Mouse (Mus musculus): ENCODE measurements at regions not wholly inside any gene's neighbourhood (a gene's known extent, or its start where the extent isn't known, plus 50 kb on each side); places are given as distances from the start of the nearest gene placed in this dataset.

GRCm38 (mm10) chr4:153321085-153321484, 161.5 kb downstream of the Ajap1 start:
- Histone ChIP-seq H3K27me3 (replicated peaks; ENCODE audit: control insufficient read depth, insufficient read depth, low read length) (no peaks in the 10 kb centered on the region), H3K27ac (ENCODE audit: low read depth, low read length) (no peak overlapping the region), H3K4me3 (ENCODE audit: low read depth, low read length) (no peak overlapping the region), H3K4me1 (ENCODE audit: control insufficient read depth, insufficient read depth, low read length) (no peaks in the 10 kb centered on the region), H3K36me3 (ENCODE audit: control insufficient read depth, insufficient read depth, low read length) (no peaks in the 10 kb centered on the region), H3K9me3 (replicated peaks; ENCODE audit: control insufficient read depth, low read length) (0 out of 2 replicates have a peak, but pooled peaks cover 4% of the 10 kb centered on the region), H3K4me2 (ENCODE audit: low read length) (no peak overlapping the region), H3K9ac (ENCODE audit: low read length) (no peak overlapping the region)
- ATAC-seq: no peak
- peak; percentile 61 for DNase-seq (ENCODE audit: low spot score)
- 58% methylated on average over 10 of the region's 10 CpGs for WGBS

GRCm38 (mm10) chr4:153320602-153321001, 162.0 kb downstream of the Ajap1 start:
- DNase-seq (ENCODE audit: low spot score): no peak

GRCm38 (mm10) chr4:153316964-153317724, 165.5 kb downstream of the Ajap1 start:
- H3K9me3 ChIP-seq (replicated peaks; ENCODE audit: control insufficient read depth, low read length): 0 out of 2 replicates have a peak, but pooled peaks cover 4% of the 10 kb centered on the region
- no peaks in the 10 kb centered on the region for H3K27me3 ChIP-seq (replicated peaks; ENCODE audit: control insufficient read depth, insufficient read depth, low read length)
- H3K9ac ChIP-seq (ENCODE audit: low read length): no peak overlapping the region
- no peak overlapping the region for H3K27ac ChIP-seq (ENCODE audit: low read depth, low read length)
- H3K4me3 ChIP-seq (ENCODE audit: low read depth, low read length): no peak overlapping the region
- no peaks in the 10 kb centered on the region for H3K4me1 ChIP-seq (ENCODE audit: control insufficient read depth, insufficient read depth, low read length)
- ATAC-seq: no peak
- 84% methylated on average over 16 of the region's 16 CpGs for WGBS
- no peaks in the 10 kb centered on the region for H3K36me3 ChIP-seq (ENCODE audit: control insufficient read depth, insufficient read depth, low read length)
- no peak overlapping the region for H3K4me2 ChIP-seq (ENCODE audit: low read length)
- no peak for DNase-seq (ENCODE audit: low spot score)

More at GRCm38 (mm10) chr4:153320602-153321001, 162.0 kb downstream of the Ajap1 start:
- Histone ChIP-seq H3K4me3 (ENCODE audit: low read depth, low read length) (no peak overlapping the region), H3K9ac (ENCODE audit: low read length) (no peak overlapping the region), H3K4me2 (ENCODE audit: low read length) (no peak overlapping the region), H3K27ac (ENCODE audit: low read depth, low read length) (no peak overlapping the region), H3K9me3 (replicated peaks; ENCODE audit: control insufficient read depth, low read length) (0 out of 2 replicates have a peak, but pooled peaks cover 4% of the 10 kb centered on the region), H3K27me3 (replicated peaks; ENCODE audit: control insufficient read depth, insufficient read depth, low read length) (no peaks in the 10 kb centered on the region), H3K36me3 (ENCODE audit: control insufficient read depth, insufficient read depth, low read length) (no peaks in the 10 kb centered on the region), H3K4me1 (ENCODE audit: control insufficient read depth, insufficient read depth, low read length) (no peaks in the 10 kb centered on the region)
- no peak for ATAC-seq
- 53% methylated on average over 9 of the region's 9 CpGs for WGBS

- no peak overlapping the region for H3K4me3 ChIP-seq (ENCODE audit: low read depth, low read length)
- H3K4me1 ChIP-seq (ENCODE audit: control insufficient read depth, insufficient read depth, low read length): no peaks in the 10 kb centered on the region
- H3K4me2 ChIP-seq (ENCODE audit: low read length): no peak overlapping the region
- 0 out of 2 replicates have a peak, but pooled peaks cover 4% of the 10 kb centered on the region for H3K9me3 ChIP-seq (replicated peaks; ENCODE audit: control insufficient read depth, low read length)
- 77% methylated on average over 4 of the region's 4 CpGs for WGBS
- DNase-seq (ENCODE audit: low spot score) (no peak), ATAC-seq (no peak)
- H3K27ac ChIP-seq (ENCODE audit: low read depth, low read length): no peak overlapping the region
- no peak overlapping the region for H3K9ac ChIP-seq (ENCODE audit: low read length)
- H3K27me3 ChIP-seq (replicated peaks; ENCODE audit: control insufficient read depth, insufficient read depth, low read length): no peaks in the 10 kb centered on the region
- H3K36me3 ChIP-seq (ENCODE audit: control insufficient read depth, insufficient read depth, low read length): no peaks in the 10 kb centered on the region
These were observed 166.1 kb downstream of the Ajap1 start for GRCm38 (mm10) chr4:153316519-153316918.

DNA sequence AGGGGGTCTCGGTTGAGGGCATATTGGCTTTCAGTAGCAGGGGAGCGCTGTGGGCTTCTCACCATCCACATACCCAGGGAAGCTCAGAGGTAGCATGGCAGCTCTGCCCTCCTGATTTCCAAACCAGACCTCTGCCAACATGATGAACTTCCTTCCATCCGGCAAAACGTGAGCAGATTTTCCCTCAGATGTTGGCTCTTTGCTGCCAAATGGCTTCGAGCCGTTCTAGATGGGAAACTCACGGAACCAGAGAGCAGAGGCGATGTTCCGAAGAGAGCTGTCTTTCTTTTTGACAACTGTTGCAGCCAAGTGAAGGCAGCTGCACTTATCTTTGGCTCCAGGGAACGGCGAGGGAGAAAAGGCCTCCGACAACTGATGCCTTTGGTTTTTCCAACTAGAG, 168.7 kb downstream of the Ajap1 start:
- H3K36me3 ChIP-seq (ENCODE audit: control insufficient read depth, insufficient read depth, low read length): no peaks in the 10 kb centered on the region
- DNase-seq (ENCODE audit: low spot score) (no peak), ATAC-seq (no peak)
- no peak overlapping the region for H3K4me3 ChIP-seq (ENCODE audit: low read depth, low read length)
- H3K27me3 ChIP-seq (replicated peaks; ENCODE audit: control insufficient read depth, insufficient read depth, low read length): no peaks in the 10 kb centered on the region
- H3K9me3 ChIP-seq (replicated peaks; ENCODE audit: control insufficient read depth, low read length): 0 out of 2 replicates have a peak, but pooled peaks cover 4% of the 10 kb centered on the region
- H3K27ac ChIP-seq (ENCODE audit: low read depth, low read length): no peak overlapping the region
- WGBS: 82% methylated on average over 12 of the region's 12 CpGs
- H3K9ac ChIP-seq (ENCODE audit: low read length): no peak overlapping the region
- no peaks in the 10 kb centered on the region for H3K4me1 ChIP-seq (ENCODE audit: control insufficient read depth, insufficient read depth, low read length)
- no peak overlapping the region for H3K4me2 ChIP-seq (ENCODE audit: low read length)

DNA sequence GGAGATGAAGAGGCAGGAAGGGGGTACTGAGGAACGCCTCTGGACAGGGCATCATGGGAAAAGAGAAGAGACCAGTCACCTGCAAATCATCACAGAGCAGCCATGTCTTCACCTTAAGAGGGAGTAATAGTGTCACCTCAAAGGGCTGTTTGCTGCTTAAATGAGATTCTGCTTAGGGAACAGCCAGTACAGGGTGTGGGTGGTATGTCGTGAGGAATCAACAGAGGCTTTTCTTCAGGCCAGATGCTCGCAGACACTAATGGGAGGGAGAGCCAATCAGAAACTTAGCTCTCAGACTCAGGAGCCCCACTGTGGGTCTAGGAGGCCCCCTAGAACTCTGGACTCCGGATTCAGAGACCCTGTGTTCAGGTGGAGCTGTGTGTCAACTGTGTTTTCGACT, 171.0 kb downstream of the Ajap1 start:
- Histone ChIP-seq H3K27ac (ENCODE audit: low read depth, low read length) (no peak overlapping the region), H3K9me3 (replicated peaks; ENCODE audit: control insufficient read depth, low read length) (no peaks in the 10 kb centered on the region), H3K36me3 (ENCODE audit: control insufficient read depth, insufficient read depth, low read length) (no peaks in the 10 kb centered on the region), H3K4me3 (ENCODE audit: low read depth, low read length) (no peak overlapping the region), H3K4me1 (ENCODE audit: control insufficient read depth, insufficient read depth, low read length) (no peaks in the 10 kb centered on the region), H3K27me3 (replicated peaks; ENCODE audit: control insufficient read depth, insufficient read depth, low read length) (no peaks in the 10 kb centered on the region), H3K9ac (ENCODE audit: low read length) (no peak overlapping the region), H3K4me2 (ENCODE audit: low read length) (no peak overlapping the region)
- WGBS: 54% methylated on average over 5 of the region's 5 CpGs
- DNase-seq (ENCODE audit: low spot score): no peak
- ATAC-seq: no peak

GRCm38 (mm10) chr4:153310641-153311040, 172.0 kb downstream of the Ajap1 start:
- no peaks in the 10 kb centered on the region for H3K36me3 ChIP-seq (ENCODE audit: control insufficient read depth, insufficient read depth, low read length)
- no peak overlapping the region for H3K4me2 ChIP-seq (ENCODE audit: low read length)
- no peak overlapping the region for H3K9ac ChIP-seq (ENCODE audit: low read length)
- H3K9me3 ChIP-seq (replicated peaks; ENCODE audit: control insufficient read depth, low read length): no peaks in the 10 kb centered on the region
- no peaks in the 10 kb centered on the region for H3K27me3 ChIP-seq (replicated peaks; ENCODE audit: control insufficient read depth, insufficient read depth, low read length)
- H3K4me3 ChIP-seq (ENCODE audit: low read depth, low read length): no peak overlapping the region
- no peak overlapping the region for H3K27ac ChIP-seq (ENCODE audit: low read depth, low read length)
- WGBS: 58% methylated on average over 2 of the region's 2 CpGs
- H3K4me1 ChIP-seq (ENCODE audit: control insufficient read depth, insufficient read depth, low read length): no peaks in the 10 kb centered on the region
- ATAC-seq: no peak
- no peak for DNase-seq (ENCODE audit: low spot score)

DNA sequence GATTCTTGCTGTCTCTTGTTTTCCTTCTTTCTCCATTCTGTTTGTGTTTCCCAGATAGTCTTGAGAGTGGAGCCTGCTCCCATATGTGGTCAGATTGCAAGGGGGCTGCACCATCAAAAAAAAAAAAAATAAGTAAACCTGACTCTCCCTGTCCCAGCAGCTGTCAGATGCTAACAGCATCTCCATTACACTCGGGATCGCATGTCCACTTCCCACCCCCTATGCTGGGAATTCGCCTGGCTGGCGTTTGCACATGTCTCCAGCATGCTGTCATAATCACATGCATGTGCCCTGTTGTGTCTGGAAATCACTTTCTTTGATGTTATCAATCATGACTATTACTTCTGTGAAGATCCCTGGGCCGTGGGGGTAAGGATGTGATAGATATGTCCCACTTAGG, 179.1 kb downstream of the Ajap1 start:
- H3K36me3 ChIP-seq (ENCODE audit: control insufficient read depth, insufficient read depth, low read length): no peaks in the 10 kb centered on the region
- H3K4me3 ChIP-seq (ENCODE audit: low read depth, low read length): no peak overlapping the region
- DNase-seq (ENCODE audit: low spot score): no peak
- no peaks in the 10 kb centered on the region for H3K4me1 ChIP-seq (ENCODE audit: control insufficient read depth, insufficient read depth, low read length)
- no peak overlapping the region for H3K27ac ChIP-seq (ENCODE audit: low read depth, low read length)
- ATAC-seq: no peak
- no peaks in the 10 kb centered on the region for H3K9me3 ChIP-seq (replicated peaks; ENCODE audit: control insufficient read depth, low read length)
- H3K9ac ChIP-seq (ENCODE audit: low read length): no peak overlapping the region
- WGBS: 85% methylated on average over 5 of the region's 5 CpGs
- H3K27me3 ChIP-seq (replicated peaks; ENCODE audit: control insufficient read depth, insufficient read depth, low read length): no peaks in the 10 kb centered on the region
- no peak overlapping the region for H3K4me2 ChIP-seq (ENCODE audit: low read length)

GRCm38 (mm10) chr4:153302855-153303254, 179.8 kb downstream of the Ajap1 start:
- DNase-seq (ENCODE audit: low spot score): no peak
- no peaks in the 10 kb centered on the region for H3K36me3 ChIP-seq (ENCODE audit: control insufficient read depth, insufficient read depth, low read length)

More at GRCm38 (mm10) chr4:153302855-153303254, 179.8 kb downstream of the Ajap1 start:
- H3K4me2 ChIP-seq (ENCODE audit: low read length): no peak overlapping the region
- no peak overlapping the region for H3K4me3 ChIP-seq (ENCODE audit: low read depth, low read length)
- 92% methylated on average over 4 of the region's 4 CpGs for WGBS
- H3K9me3 ChIP-seq (replicated peaks; ENCODE audit: control insufficient read depth, low read length): no peaks in the 10 kb centered on the region
- H3K4me1 ChIP-seq (ENCODE audit: control insufficient read depth, insufficient read depth, low read length): no peaks in the 10 kb centered on the region
- no peak overlapping the region for H3K27ac ChIP-seq (ENCODE audit: low read depth, low read length)
- ATAC-seq: no peak
- H3K9ac ChIP-seq (ENCODE audit: low read length): no peak overlapping the region
- H3K27me3 ChIP-seq (replicated peaks; ENCODE audit: control insufficient read depth, insufficient read depth, low read length): no peaks in the 10 kb centered on the region

Data from forebrain, embryonic 14.5 days (tissue).